Mouse (Mus musculus): ENCODE results near the gene Mvp. TPM values are rescaled to one million over a fixed set of nuclear protein-coding genes. Genes with fewer than 3 reads are reported as not detected.

The Mvp gene
- total and polyA plus RNA-seq, 2 experiments = 23.4 to 39.4 TPM

- H3K4me3 ChIP-seq (ENCODE audit: insufficient read depth, low read depth, low read length) = no peak overlapping the region
- peaks cover 6% of the 10 kb centered on the region; the same call in 1 of the 2 replicates for H3K36me3 ChIP-seq (ENCODE audit: control insufficient read depth, insufficient read depth, low read length)
- WGBS = 82% methylated on average over 3 of the region's 3 CpGs
- TF ChIP-seq CTCF (IDR thresholded peaks at IDR 0.05; ENCODE audit: low read depth, low read length) (peak; percentile 75), POLR2A (IDR thresholded peaks at IDR 0.05; ENCODE audit: extremely low read depth, insufficient read depth, low read length) (no peak)
- H3K27ac ChIP-seq (replicated peaks; ENCODE audit: insufficient read depth, low read depth, low read length) = no peak overlapping the region
- H3K79me2 ChIP-seq (ENCODE audit: control insufficient read depth, insufficient read depth, low read length) = no peaks in the 10 kb centered on the region
- H3K4me1 ChIP-seq (ENCODE audit: control insufficient read depth, insufficient read depth, low read length) = no peaks in the 10 kb centered on the region; the same call in 1 of the 2 replicates
- H3K9ac ChIP-seq (ENCODE audit: low read depth, low read length) = no peak overlapping the region
- DNase-seq (ENCODE audit: extremely low read depth, low read depth, low spot score) = no peak
- peaks cover 6% of the 10 kb centered on the region; the same call in 1 of the 2 replicates for H3K27me3 ChIP-seq (ENCODE audit: control insufficient read depth, insufficient read depth, low read length)
These were observed 67.9 kb downstream of the Mvp start for GRCm38 (mm10) chr7:126946530-126946929.

- no peak for TF ChIP-seq CTCF (IDR thresholded peaks at IDR 0.05; ENCODE audit: low read depth, low read length)
- no peak for TF ChIP-seq POLR2A (IDR thresholded peaks at IDR 0.05; ENCODE audit: extremely low read depth, insufficient read depth, low read length)
- H3K27ac ChIP-seq (replicated peaks; ENCODE audit: insufficient read depth, low read depth, low read length) = no peak overlapping the region
- H3K79me2 ChIP-seq (ENCODE audit: control insufficient read depth, insufficient read depth, low read length) = no peaks in the 10 kb centered on the region
- H3K27me3 ChIP-seq (ENCODE audit: control insufficient read depth, insufficient read depth, low read length) = no peaks in the 10 kb centered on the region
- no peak overlapping the region for H3K9ac ChIP-seq (ENCODE audit: low read depth, low read length)
- no peak overlapping the region for H3K4me3 ChIP-seq (ENCODE audit: insufficient read depth, low read depth, low read length)
- H3K4me1 ChIP-seq (ENCODE audit: control insufficient read depth, insufficient read depth, low read length) = no peaks in the 10 kb centered on the region
- 82% methylated on average over 5 of the region's 5 CpGs for WGBS
- no peak for DNase-seq (ENCODE audit: extremely low read depth, low read depth, low spot score)
- peaks cover 12% of the 10 kb centered on the region; the same call in 1 of the 2 replicates for H3K36me3 ChIP-seq (ENCODE audit: control insufficient read depth, insufficient read depth, low read length)
These were observed 72.6 kb downstream of the Mvp start for GRCm38 (mm10) chr7:126941801-126942200.

- Histone ChIP-seq H3K27ac (replicated peaks; ENCODE audit: insufficient read depth, low read depth, low read length) (no peak overlapping the region), H3K79me2 (ENCODE audit: control insufficient read depth, insufficient read depth, low read length) (no peaks in the 10 kb centered on the region), H3K27me3 (ENCODE audit: control insufficient read depth, insufficient read depth, low read length) (no peaks in the 10 kb centered on the region), H3K36me3 (ENCODE audit: control insufficient read depth, insufficient read depth, low read length) (peaks cover 19% of the 10 kb centered on the region; the same call in 1 of the 2 replicates), H3K9ac (ENCODE audit: low read depth, low read length) (no peak overlapping the region), H3K4me1 (ENCODE audit: control insufficient read depth, insufficient read depth, low read length) (no peaks in the 10 kb centered on the region), H3K4me3 (ENCODE audit: insufficient read depth, low read depth, low read length) (no peak overlapping the region)
- TF ChIP-seq POLR2A (IDR thresholded peaks at IDR 0.05; ENCODE audit: extremely low read depth, insufficient read depth, low read length) (no peak), CTCF (IDR thresholded peaks at IDR 0.05; ENCODE audit: low read depth, low read length) (no peak)
- WGBS = 81% methylated on average over 6 of the region's 6 CpGs
- no peak for DNase-seq (ENCODE audit: extremely low read depth, low read depth, low spot score)
These were observed 73.2 kb downstream of the Mvp start for GRCm38 (mm10) chr7:126941171-126941570.

Other genes starting within 250 kb of the Mvp start
Only the 30 nearest of the 33 such genes appear.
- 0.13 and 0.18 TPM in 2 replicates for gene Tbx6, start 233.1 kb downstream of the Mvp start, total RNA-seq (2014; rRNA removed)
- gene Tbx6, start 233.1 kb downstream of the Mvp start, polyA plus RNA-seq (2012; rRNA removed) = 0.71 and 1.1 TPM in 2 replicates
- gene Ppp4c, start 222.1 kb downstream of the Mvp start, total RNA-seq (2014; rRNA removed) = 45.8 and 52.8 TPM in 2 replicates
- 81.2 and 97.2 TPM in 2 replicates for gene Ppp4c, start 222.1 kb downstream of the Mvp start, polyA plus RNA-seq (2012; rRNA removed)
- gene Fam57b, start 217.0 kb downstream of the Mvp start, total RNA-seq (2014; rRNA removed) = not detected in 2 replicates
- gene Fam57b, start 217.0 kb downstream of the Mvp start, polyA plus RNA-seq (2012; rRNA removed) = 0.06 and 0.44 TPM in 2 replicates
- gene 4930451I11Rik, start 183.0 kb downstream of the Mvp start, total RNA-seq (2014; rRNA removed) = not detected in 2 replicates
- gene 4930451I11Rik, start 183.0 kb downstream of the Mvp start, polyA plus RNA-seq (2012; rRNA removed) = not detected in 2 replicates
- not detected in 2 replicates for gene Doc2a, start 167.2 kb downstream of the Mvp start, total RNA-seq (2014; rRNA removed)
- gene Doc2a, start 167.2 kb downstream of the Mvp start, polyA plus RNA-seq (2012; rRNA removed) = not detected in 2 replicates
- gene Hirip3, start 152.6 kb downstream of the Mvp start, total RNA-seq (2014; rRNA removed) = 1.0 and 1.5 TPM in 2 replicates
- gene Hirip3, start 152.6 kb downstream of the Mvp start, polyA plus RNA-seq (2012; rRNA removed) = 1.00 and 2.4 TPM in 2 replicates
- gene Ino80e, start 152.2 kb downstream of the Mvp start, total RNA-seq (2014; rRNA removed) = 2.5 and 4.8 TPM in 2 replicates
- 16.3 and 18.5 TPM in 2 replicates for gene Ino80e, start 152.2 kb downstream of the Mvp start, polyA plus RNA-seq (2012; rRNA removed)
- 20.5 and 21.7 TPM in 2 replicates for gene Taok2, start 129.9 kb downstream of the Mvp start, total RNA-seq (2014; rRNA removed)
- gene Taok2, start 129.9 kb downstream of the Mvp start, polyA plus RNA-seq (2012; rRNA removed) = 28.5 and 42.7 TPM in 2 replicates
- 78.4 and 98.6 TPM in 2 replicates for gene Tmem219, start 91.7 kb downstream of the Mvp start, total RNA-seq (2014; rRNA removed)
- 94.9 and 120 TPM in 2 replicates for gene Tmem219, start 91.7 kb downstream of the Mvp start, polyA plus RNA-seq (2012; rRNA removed)
- 2.1 and 3.4 TPM in 2 replicates for gene Kctd13, start 85.7 kb downstream of the Mvp start, total RNA-seq (2014; rRNA removed)
- gene Kctd13, start 85.7 kb downstream of the Mvp start, polyA plus RNA-seq (2012; rRNA removed) = 5.8 and 7.6 TPM in 2 replicates
- not detected in 2 replicates for gene Asphd1, start 65.0 kb downstream of the Mvp start, total RNA-seq (2014; rRNA removed)
- gene Asphd1, start 65.0 kb downstream of the Mvp start, polyA plus RNA-seq (2012; rRNA removed) = not detected in 2 replicates
- gene Sez6l2, start 64.1 kb downstream of the Mvp start, total RNA-seq (2014; rRNA removed) = 0.20 and 0.28 TPM in 2 replicates
- gene Sez6l2, start 64.1 kb downstream of the Mvp start, polyA plus RNA-seq (2012; rRNA removed) = 0.31 and 0.60 TPM in 2 replicates
- 41.2 and 42.8 TPM in 2 replicates for gene Cdipt, start 38.7 kb downstream of the Mvp start, total RNA-seq (2014; rRNA removed)
- gene Cdipt, start 38.7 kb downstream of the Mvp start, polyA plus RNA-seq (2012; rRNA removed) = 137 and 141 TPM in 2 replicates
- 0.09 TPM in 1 of 2 replicates, not detected in the other for gene Cdiptos, start 38.5 kb downstream of the Mvp start, total RNA-seq (2014; rRNA removed)
- 0.20 and 0.23 TPM in 2 replicates for gene Cdiptos, start 38.5 kb downstream of the Mvp start, polyA plus RNA-seq (2012; rRNA removed)
- 0.74 TPM in 1 of 2 replicates, not detected in the other for gene Pagr1b, start 1.9 kb upstream of the Mvp start, total RNA-seq (2014; rRNA removed)
- gene Pagr1b, start 1.9 kb upstream of the Mvp start, polyA plus RNA-seq (2012; rRNA removed) = 0.49 TPM in 1 of 2 replicates, not detected in the other
- gene Pagr1a, start 2.7 kb upstream of the Mvp start, total RNA-seq (2014; rRNA removed) = 4.9 and 6.7 TPM in 2 replicates
- 2.6 and 4.2 TPM in 2 replicates for gene Pagr1a, start 2.7 kb upstream of the Mvp start, polyA plus RNA-seq (2012; rRNA removed)
- 9.5 and 10.7 TPM in 2 replicates for gene Gm42742, start 6.5 kb upstream of the Mvp start, total RNA-seq (2014; rRNA removed)
- 11.2 and 12.7 TPM in 2 replicates for gene Gm42742, start 6.5 kb upstream of the Mvp start, polyA plus RNA-seq (2012; rRNA removed)
- not detected in 2 replicates for gene Prrt2, start 6.6 kb upstream of the Mvp start, total RNA-seq (2014; rRNA removed)
- gene Prrt2, start 6.6 kb upstream of the Mvp start, polyA plus RNA-seq (2012; rRNA removed) = 0.75 TPM in 1 of 2 replicates, not detected in the other
- 8.9 and 16.4 TPM in 2 replicates for gene Maz, start 12.4 kb upstream of the Mvp start, total RNA-seq (2014; rRNA removed)
- gene Maz, start 12.4 kb upstream of the Mvp start, polyA plus RNA-seq (2012; rRNA removed) = 74.6 and 81.9 TPM in 2 replicates
- gene Kif22, start 27.9 kb upstream of the Mvp start, total RNA-seq (2014; rRNA removed) = 0.37 and 1.3 TPM in 2 replicates
- gene Kif22, start 27.9 kb upstream of the Mvp start, polyA plus RNA-seq (2012; rRNA removed) = 0.44 and 0.75 TPM in 2 replicates
- 11.2 and 47.8 TPM in 2 replicates for gene Zg16, start 72.7 kb upstream of the Mvp start, total RNA-seq (2014; rRNA removed)
- gene Zg16, start 72.7 kb upstream of the Mvp start, polyA plus RNA-seq (2012; rRNA removed) = 1.2 and 2.3 TPM in 2 replicates
- 0.28 and 0.34 TPM in 2 replicates for gene AI467606, start 76.7 kb upstream of the Mvp start, total RNA-seq (2014; rRNA removed)
- gene AI467606, start 76.7 kb upstream of the Mvp start, polyA plus RNA-seq (2012; rRNA removed) = 1.2 and 1.3 TPM in 2 replicates
- 116 and 129 TPM in 2 replicates for gene Qprt, start 107.6 kb upstream of the Mvp start, total RNA-seq (2014; rRNA removed)
- gene Qprt, start 107.6 kb upstream of the Mvp start, polyA plus RNA-seq (2012; rRNA removed) = 196 and 210 TPM in 2 replicates
- 0.27 and 0.28 TPM in 2 replicates for gene Spn, start 123.2 kb upstream of the Mvp start, total RNA-seq (2014; rRNA removed)
- gene Spn, start 123.2 kb upstream of the Mvp start, polyA plus RNA-seq (2012; rRNA removed) = 0.54 and 0.88 TPM in 2 replicates
- 12.4 and 12.6 TPM in 2 replicates for gene Cd2bp2, start 181.4 kb upstream of the Mvp start, total RNA-seq (2014; rRNA removed)
- 10.1 and 11.8 TPM in 2 replicates for gene Cd2bp2, start 181.4 kb upstream of the Mvp start, polyA plus RNA-seq (2012; rRNA removed)
- 5.3 and 7.0 TPM in 2 replicates for gene Tbc1d10b, start 193.8 kb upstream of the Mvp start, total RNA-seq (2014; rRNA removed)
- gene Tbc1d10b, start 193.8 kb upstream of the Mvp start, polyA plus RNA-seq (2012; rRNA removed) = 7.3 and 9.5 TPM in 2 replicates
- 1.5 and 8.6 TPM in 2 replicates for gene Mylpf, start 194.3 kb upstream of the Mvp start, total RNA-seq (2014; rRNA removed)
- gene Mylpf, start 194.3 kb upstream of the Mvp start, polyA plus RNA-seq (2012; rRNA removed) = 0.71 and 0.93 TPM in 2 replicates
- 2.3 and 2.9 TPM in 2 replicates for gene Zfp553, start 218.4 kb upstream of the Mvp start, total RNA-seq (2014; rRNA removed)
- 3.5 and 4.5 TPM in 2 replicates for gene Zfp553, start 218.4 kb upstream of the Mvp start, polyA plus RNA-seq (2012; rRNA removed)
- gene Sept1, start 218.5 kb upstream of the Mvp start, total RNA-seq (2014; rRNA removed) = 1.4 and 1.5 TPM in 2 replicates
- 3.5 and 4.0 TPM in 2 replicates for gene Sept1, start 218.5 kb upstream of the Mvp start, polyA plus RNA-seq (2012; rRNA removed)
- 19.6 and 30.1 TPM in 2 replicates for gene Zfp771, start 229.7 kb upstream of the Mvp start, total RNA-seq (2014; rRNA removed)
- 52.8 and 57.7 TPM in 2 replicates for gene Zfp771, start 229.7 kb upstream of the Mvp start, polyA plus RNA-seq (2012; rRNA removed)